Mouse (Mus musculus): Measurements from ENCODE around the gene Rhbdd1. TPM values are rescaled to one million over a fixed set of nuclear protein-coding genes. Genes with fewer than 3 reads are reported as not detected.

The Rhbdd1 gene
- total and polyA plus RNA-seq, 3 experiments, result 10.7 to 11.3 (median 11.2) TPM

DNA sequence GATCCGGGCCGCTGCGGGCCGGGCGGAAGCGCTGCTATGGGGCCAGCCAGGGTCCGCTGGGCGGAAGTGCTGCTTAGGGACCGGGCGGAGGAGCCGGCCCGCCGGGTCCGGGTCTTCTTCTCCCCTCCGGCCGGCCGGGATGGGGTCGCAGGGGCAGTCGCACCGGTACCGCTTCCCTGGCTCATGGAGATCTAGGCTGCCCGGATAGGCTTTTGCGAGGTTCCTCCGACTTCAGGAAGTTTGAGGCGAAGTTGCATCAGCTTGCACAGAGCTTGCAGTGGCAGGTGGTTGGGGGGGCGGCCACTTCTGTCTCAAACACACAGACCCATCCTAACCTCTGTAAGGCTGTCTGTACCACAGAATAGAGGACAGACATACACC is 484 bp downstream of the Rhbdd1 start:
- intact Hi-C loops (cut with DNase I), result loop anchor here (10.0 kb wide), 1 partner anchor 408 kb away; the partner anchor contains the start of gene Mff
- H3K9ac ChIP-seq (ENCODE audit: low read depth, low read length), result peak overlapping the region; percentile 89
- DNase-seq, result no peak
- H3K36me3 ChIP-seq (ENCODE audit: control insufficient read depth, insufficient read depth, low read length), result peaks cover 4% of the 10 kb centered on the region; the same call in 1 of the 2 replicates
- H3K4me3 ChIP-seq, result peak overlapping the region; percentile 93
- peaks cover 4% of the 10 kb centered on the region; the same call in 1 of the 2 replicates for H3K79me2 ChIP-seq (replicated peaks; ENCODE audit: control insufficient read depth, insufficient read depth, low read length)
- H3K4me1 ChIP-seq (ENCODE audit: control insufficient read depth, insufficient read depth, low read length), result peaks cover 2% of the 10 kb centered on the region
- peak overlapping the region; percentile 90 for H3K27ac ChIP-seq
- no peaks in the 10 kb centered on the region for H3K27me3 ChIP-seq (ENCODE audit: control insufficient read depth, insufficient read depth, low read length)
- WGBS, result under 1% methylated on average over 26 of the region's 26 CpGs
- TF ChIP-seq EP300 (IDR thresholded peaks at IDR 0.05; ENCODE audit: insufficient read depth, low read depth, low read length), result no peak
- TF ChIP-seq POLR2A (IDR thresholded peaks at IDR 0.05; ENCODE audit: insufficient read depth, low read depth, low read length), result no peak
- TF ChIP-seq CTCF (IDR thresholded peaks at IDR 0.05), result no peak

DNA sequence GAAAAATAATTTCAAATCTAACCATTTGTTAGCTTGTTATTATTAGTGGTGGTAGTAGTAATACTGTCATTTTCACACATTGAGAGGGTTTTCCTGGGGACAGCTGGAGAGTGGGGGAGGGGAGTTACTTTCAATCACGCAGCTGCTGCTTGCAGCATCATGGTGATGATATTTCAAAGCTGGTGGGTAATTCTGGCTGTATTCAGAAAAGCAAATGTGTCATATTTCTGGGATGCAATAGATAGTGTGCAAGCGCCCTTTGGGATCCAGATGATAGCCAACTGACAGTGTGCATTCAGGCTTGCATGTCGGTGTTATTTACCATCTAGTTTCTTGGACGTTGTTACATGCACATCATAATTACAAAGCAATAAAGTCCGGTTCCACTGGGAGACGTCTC is 4.2 kb downstream of the Rhbdd1 start:
- H3K27me3 ChIP-seq (ENCODE audit: control insufficient read depth, insufficient read depth, low read length), result no peaks in the 10 kb centered on the region
- TF ChIP-seq POLR2A (IDR thresholded peaks at IDR 0.05; ENCODE audit: insufficient read depth, low read depth, low read length), result no peak
- TF ChIP-seq CTCF (IDR thresholded peaks at IDR 0.05), result no peak
- TF ChIP-seq EP300 (IDR thresholded peaks at IDR 0.05; ENCODE audit: insufficient read depth, low read depth, low read length), result no peak
- intact Hi-C loops (cut with DNase I), result no loop called here

DNA sequence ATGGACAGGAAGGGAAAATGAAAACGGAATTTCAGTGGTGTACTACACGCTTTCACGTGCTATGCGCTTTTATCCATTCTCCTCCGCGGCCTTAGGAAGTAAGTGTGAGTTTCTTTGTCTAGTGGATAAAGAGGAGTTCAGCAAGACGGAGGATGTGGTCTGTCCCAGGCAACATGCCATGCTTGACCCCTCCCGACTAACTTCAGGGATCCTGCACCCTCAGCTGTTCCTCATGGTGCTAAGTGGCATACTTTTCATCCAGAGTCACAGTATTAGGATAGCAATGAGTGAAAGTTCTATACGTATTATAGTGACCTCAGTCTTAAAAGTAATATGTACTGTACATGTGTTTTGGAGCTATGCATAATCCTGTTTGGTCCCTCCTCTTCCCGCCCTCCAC is 4.6 kb downstream of the Rhbdd1 start:
- 83% methylated on average over 10 of the region's 10 CpGs for WGBS
- DNase-seq, result no peak
- Histone ChIP-seq H3K4me3 (no peak overlapping the region), H3K27ac (no peak overlapping the region), H3K79me2 (replicated peaks; ENCODE audit: control insufficient read depth, insufficient read depth, low read length) (peaks cover 4% of the 10 kb centered on the region; the same call in 1 of the 2 replicates), H3K4me1 (ENCODE audit: control insufficient read depth, insufficient read depth, low read length) (peaks cover 2% of the 10 kb centered on the region), H3K9ac (ENCODE audit: low read depth, low read length) (no peak overlapping the region), H3K36me3 (ENCODE audit: control insufficient read depth, insufficient read depth, low read length) (peaks cover 4% of the 10 kb centered on the region; the same call in 1 of the 2 replicates), H3K27me3 (ENCODE audit: control insufficient read depth, insufficient read depth, low read length) (no peaks in the 10 kb centered on the region)
- intact Hi-C loops (cut with DNase I), result no loop called here
- TF ChIP-seq EP300 (IDR thresholded peaks at IDR 0.05; ENCODE audit: insufficient read depth, low read depth, low read length), result no peak
- no peak for TF ChIP-seq POLR2A (IDR thresholded peaks at IDR 0.05; ENCODE audit: insufficient read depth, low read depth, low read length)
- no peak for TF ChIP-seq CTCF (IDR thresholded peaks at IDR 0.05)

More for the DNA sequence above, 4.2 kb downstream of the Rhbdd1 start:
- DNase-seq, result no peak
- peaks cover 4% of the 10 kb centered on the region; the same call in 1 of the 2 replicates for H3K36me3 ChIP-seq (ENCODE audit: control insufficient read depth, insufficient read depth, low read length)
- H3K9ac ChIP-seq (ENCODE audit: low read depth, low read length), result no peak overlapping the region
- 71% methylated on average over 6 of the region's 6 CpGs for WGBS
- H3K4me3 ChIP-seq, result no peak overlapping the region
- H3K27ac ChIP-seq, result no peak overlapping the region
- H3K79me2 ChIP-seq (replicated peaks; ENCODE audit: control insufficient read depth, insufficient read depth, low read length), result peaks cover 4% of the 10 kb centered on the region; the same call in 1 of the 2 replicates
- peaks cover 2% of the 10 kb centered on the region for H3K4me1 ChIP-seq (ENCODE audit: control insufficient read depth, insufficient read depth, low read length)

DNA sequence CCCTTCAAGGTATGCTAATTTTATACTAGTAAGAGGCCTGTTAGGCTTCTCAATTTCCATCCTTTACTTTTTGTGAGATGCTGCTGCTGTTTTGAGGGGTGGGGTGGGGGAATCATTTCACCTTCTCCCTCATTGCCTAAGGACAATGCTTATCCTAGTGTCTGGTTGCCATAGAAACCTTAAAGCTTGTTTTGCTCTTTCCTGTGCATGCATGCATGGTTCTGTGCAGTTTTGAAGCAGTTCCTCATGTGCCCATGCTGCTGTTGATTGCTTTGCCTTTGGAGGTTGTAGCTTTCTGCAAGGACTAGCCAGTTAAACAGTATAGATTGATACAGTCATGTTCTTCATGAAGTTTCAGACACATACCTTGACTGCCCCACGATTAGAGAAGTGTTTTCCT is 5.2 kb downstream of the Rhbdd1 start:
- Histone ChIP-seq H3K79me2 (replicated peaks; ENCODE audit: control insufficient read depth, insufficient read depth, low read length) (peaks cover 4% of the 10 kb centered on the region; the same call in 1 of the 2 replicates), H3K9ac (ENCODE audit: low read depth, low read length) (no peak overlapping the region), H3K4me1 (ENCODE audit: control insufficient read depth, insufficient read depth, low read length) (peaks cover 2% of the 10 kb centered on the region), H3K4me3 (no peak overlapping the region), H3K36me3 (ENCODE audit: control insufficient read depth, insufficient read depth, low read length) (peaks cover 4% of the 10 kb centered on the region; the same call in 1 of the 2 replicates), H3K27ac (no peak overlapping the region), H3K27me3 (ENCODE audit: control insufficient read depth, insufficient read depth, low read length) (no peaks in the 10 kb centered on the region)
- WGBS, result 91% methylated on average over 1 of the region's 1 CpGs
- DNase-seq, result no peak
- intact Hi-C loops (cut with DNase I), result no loop called here
- no peak for TF ChIP-seq POLR2A (IDR thresholded peaks at IDR 0.05; ENCODE audit: insufficient read depth, low read depth, low read length)
- TF ChIP-seq CTCF (IDR thresholded peaks at IDR 0.05), result no peak
- no peak for TF ChIP-seq EP300 (IDR thresholded peaks at IDR 0.05; ENCODE audit: insufficient read depth, low read depth, low read length)

DNA sequence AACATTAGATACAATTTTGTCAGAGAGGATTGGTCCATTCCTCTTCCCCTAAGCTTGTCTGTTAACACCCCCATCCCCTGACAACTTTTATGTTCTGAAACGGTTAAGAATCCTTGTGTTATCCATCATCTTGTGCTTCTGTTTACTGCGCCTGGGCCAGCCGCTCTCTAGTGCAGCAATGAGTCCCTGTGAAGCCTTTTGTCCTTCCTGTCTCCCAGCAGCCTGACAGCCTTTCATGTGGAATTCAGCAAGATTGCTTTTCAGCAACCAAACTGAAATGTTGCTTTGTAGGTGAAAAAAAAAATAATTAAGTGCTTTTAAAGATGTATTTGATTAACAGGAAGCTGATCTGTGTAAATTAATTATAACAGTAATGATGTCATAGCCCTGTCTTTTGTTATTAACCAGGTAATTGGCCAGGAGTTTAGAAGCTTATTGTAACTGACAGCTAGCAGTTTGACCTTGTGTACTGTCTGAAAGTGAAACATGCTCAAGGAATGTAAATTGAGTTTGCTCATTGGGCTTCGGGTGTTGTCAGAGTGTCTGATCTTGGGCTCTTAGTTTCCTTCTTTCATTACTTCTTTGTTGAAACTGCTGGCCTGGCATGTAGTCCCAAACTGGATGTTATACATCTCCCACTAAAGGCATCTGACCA is 8.0 kb downstream of the Rhbdd1 start:
- intact Hi-C loops (cut with DNase I), result no loop called here
- Histone ChIP-seq H3K27ac (no peak overlapping the region), H3K36me3 (ENCODE audit: control insufficient read depth, insufficient read depth, low read length) (no peaks in the 10 kb centered on the region), H3K27me3 (ENCODE audit: control insufficient read depth, insufficient read depth, low read length) (no peaks in the 10 kb centered on the region), H3K9ac (ENCODE audit: low read depth, low read length) (no peak overlapping the region), H3K4me3 (no peak overlapping the region), H3K4me1 (ENCODE audit: control insufficient read depth, insufficient read depth, low read length) (no peaks in the 10 kb centered on the region; the same call in none of the 2 replicates), H3K79me2 (replicated peaks; ENCODE audit: control insufficient read depth, insufficient read depth, low read length) (peaks cover 5% of the 10 kb centered on the region; the same call in 1 of the 2 replicates)
- DNase-seq, result no peak
- WGBS, result 49% methylated on average over 4 of the region's 4 CpGs
- no peak for TF ChIP-seq EP300 (IDR thresholded peaks at IDR 0.05; ENCODE audit: insufficient read depth, low read depth, low read length)

DNA sequence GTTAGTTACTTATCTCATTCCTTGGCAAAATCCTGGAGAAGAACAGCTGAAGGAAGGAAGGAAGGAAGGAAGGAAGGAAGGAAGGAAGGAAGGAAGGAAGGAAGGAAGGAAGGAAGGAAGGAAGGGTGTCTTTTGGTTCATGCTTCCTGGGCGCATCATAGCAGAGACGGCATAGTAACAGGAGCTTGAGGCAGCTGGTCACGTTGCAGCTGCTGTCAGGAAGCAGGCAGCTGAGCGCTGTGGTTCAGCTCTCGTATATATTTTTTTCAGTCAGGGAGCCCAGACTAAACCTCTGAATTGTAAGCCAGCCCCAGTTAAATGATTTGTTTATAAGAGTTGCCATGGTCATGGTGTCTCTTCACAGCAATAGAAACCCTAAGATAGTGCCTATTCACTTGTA is 9.9 kb downstream of the Rhbdd1 start:
- Histone ChIP-seq H3K9ac (ENCODE audit: low read depth, low read length) (no peak overlapping the region), H3K27me3 (ENCODE audit: control insufficient read depth, insufficient read depth, low read length) (no peaks in the 10 kb centered on the region), H3K4me3 (no peak overlapping the region), H3K27ac (no peak overlapping the region), H3K79me2 (replicated peaks; ENCODE audit: control insufficient read depth, insufficient read depth, low read length) (peaks cover 2% of the 10 kb centered on the region), H3K4me1 (ENCODE audit: control insufficient read depth, insufficient read depth, low read length) (no peaks in the 10 kb centered on the region; the same call in 1 of the 2 replicates), H3K36me3 (ENCODE audit: control insufficient read depth, insufficient read depth, low read length) (no peaks in the 10 kb centered on the region)
- WGBS, result 87% methylated on average over 5 of the region's 5 CpGs
- intact Hi-C loops (cut with DNase I), result no loop called here
- TF ChIP-seq CTCF (IDR thresholded peaks at IDR 0.05) (no peak), EP300 (IDR thresholded peaks at IDR 0.05; ENCODE audit: insufficient read depth, low read depth, low read length) (no peak)
- DNase-seq, result no peak

All from heart, adult 2 months (tissue).